Mouse (Mus musculus): ENCODE measurements around the gene Vmp1. TPM values are rescaled to one million over a fixed set of nuclear protein-coding genes. Genes with fewer than 3 reads are reported as not detected.

Gene Vmp1
- polyA plus RNA-seq, 1 experiment from 2014 or later: 220 TPM

GRCm38 (mm10) chr11:86701151-86701550 is 17.5 kb upstream of the Vmp1 start:
- Histone ChIP-seq H3K27me3 (replicated peaks; ENCODE audit: control insufficient read depth, insufficient read depth, low read length) (no peaks in the 10 kb centered on the region), H3K36me3 (ENCODE audit: control insufficient read depth, insufficient read depth, low read length) (peaks cover 20% of the 10 kb centered on the region), H3K27ac (ENCODE audit: low read length) (no peak overlapping the region), H3K4me1 (ENCODE audit: control insufficient read depth, insufficient read depth, low read length) (no peaks in the 10 kb centered on the region), H3K9me3 (ENCODE audit: control insufficient read depth, low read length) (no peaks in the 10 kb centered on the region), H3K4me3 (ENCODE audit: low read length) (no peak overlapping the region), H3K4me2 (ENCODE audit: low read depth, low read length) (no peak overlapping the region), H3K9ac (ENCODE audit: low read depth, low read length) (no peak overlapping the region)
- WGBS: 94% methylated on average over 4 of the region's 4 CpGs
- no peak for ATAC-seq

- ATAC-seq: no peak
- Histone ChIP-seq H3K4me1 (ENCODE audit: control insufficient read depth, insufficient read depth, low read length) (no peaks in the 10 kb centered on the region), H3K9ac (ENCODE audit: low read depth, low read length) (no peak overlapping the region), H3K4me2 (ENCODE audit: low read depth, low read length) (no peak overlapping the region), H3K4me3 (ENCODE audit: low read length) (no peak overlapping the region), H3K9me3 (ENCODE audit: control insufficient read depth, low read length) (no peaks in the 10 kb centered on the region), H3K27me3 (replicated peaks; ENCODE audit: control insufficient read depth, insufficient read depth, low read length) (no peaks in the 10 kb centered on the region), H3K36me3 (ENCODE audit: control insufficient read depth, insufficient read depth, low read length) (peaks cover 10% of the 10 kb centered on the region), H3K27ac (ENCODE audit: low read length) (no peak overlapping the region)
- 73% methylated on average over 4 of the region's 4 CpGs for WGBS
Measured at GRCm38 (mm10) chr11:86695461-86695860, 11.8 kb upstream of the Vmp1 start.

GRCm38 (mm10) chr11:86692546-86692945 is 8.9 kb upstream of the Vmp1 start:
- no peak overlapping the region for H3K9ac ChIP-seq (ENCODE audit: low read depth, low read length)
- 88% methylated on average over 2 of the region's 2 CpGs for WGBS
- no peak overlapping the region for H3K4me3 ChIP-seq (ENCODE audit: low read length)
- H3K27me3 ChIP-seq (replicated peaks; ENCODE audit: control insufficient read depth, insufficient read depth, low read length): no peaks in the 10 kb centered on the region
- no peaks in the 10 kb centered on the region for H3K9me3 ChIP-seq (ENCODE audit: control insufficient read depth, low read length)
- H3K36me3 ChIP-seq (ENCODE audit: control insufficient read depth, insufficient read depth, low read length): peaks cover 7% of the 10 kb centered on the region; the same call in 1 of the 2 replicates
- no peaks in the 10 kb centered on the region for H3K4me1 ChIP-seq (ENCODE audit: control insufficient read depth, insufficient read depth, low read length)
- no peak overlapping the region for H3K27ac ChIP-seq (ENCODE audit: low read length)
- no peak overlapping the region for H3K4me2 ChIP-seq (ENCODE audit: low read depth, low read length)
- no peak for ATAC-seq

- Histone ChIP-seq H3K4me3 (ENCODE audit: low read length) (no peak overlapping the region), H3K36me3 (ENCODE audit: control insufficient read depth, insufficient read depth, low read length) (peaks cover 7% of the 10 kb centered on the region; the same call in 1 of the 2 replicates), H3K9ac (ENCODE audit: low read depth, low read length) (no peak overlapping the region), H3K27me3 (replicated peaks; ENCODE audit: control insufficient read depth, insufficient read depth, low read length) (no peaks in the 10 kb centered on the region), H3K4me2 (ENCODE audit: low read depth, low read length) (no peak overlapping the region), H3K9me3 (ENCODE audit: control insufficient read depth, low read length) (no peaks in the 10 kb centered on the region), H3K4me1 (ENCODE audit: control insufficient read depth, insufficient read depth, low read length) (0 out of 2 replicates have a peak, but pooled peaks cover 1% of the 10 kb centered on the region), H3K27ac (ENCODE audit: low read length) (no peak overlapping the region)
- no peak for ATAC-seq
- WGBS: 87% methylated on average over 2 of the region's 2 CpGs
Measured at GRCm38 (mm10) chr11:86691956-86692355, 8.3 kb upstream of the Vmp1 start.

- H3K4me1 ChIP-seq (ENCODE audit: control insufficient read depth, insufficient read depth, low read length): 0 out of 2 replicates have a peak, but pooled peaks cover 3% of the 10 kb centered on the region
- 88% methylated on average over 3 of the region's 3 CpGs for WGBS
- H3K27ac ChIP-seq (ENCODE audit: low read length): no peak overlapping the region
- no peak for ATAC-seq
- H3K36me3 ChIP-seq (ENCODE audit: control insufficient read depth, insufficient read depth, low read length): peaks cover 7% of the 10 kb centered on the region; the same call in 1 of the 2 replicates
- no peaks in the 10 kb centered on the region for H3K9me3 ChIP-seq (ENCODE audit: control insufficient read depth, low read length)
- H3K4me2 ChIP-seq (ENCODE audit: low read depth, low read length): no peak overlapping the region
- no peak overlapping the region for H3K9ac ChIP-seq (ENCODE audit: low read depth, low read length)
- H3K4me3 ChIP-seq (ENCODE audit: low read length): no peak overlapping the region
- H3K27me3 ChIP-seq (replicated peaks; ENCODE audit: control insufficient read depth, insufficient read depth, low read length): no peaks in the 10 kb centered on the region
Measured at GRCm38 (mm10) chr11:86691482-86691881, 7.8 kb upstream of the Vmp1 start.

GRCm38 (mm10) chr11:86690383-86690782 is 6.7 kb upstream of the Vmp1 start:
- H3K27ac ChIP-seq (ENCODE audit: low read length): no peak overlapping the region
- no peaks in the 10 kb centered on the region for H3K9me3 ChIP-seq (ENCODE audit: control insufficient read depth, low read length)
- ATAC-seq: no peak
- peaks cover 7% of the 10 kb centered on the region; the same call in 1 of the 2 replicates for H3K36me3 ChIP-seq (ENCODE audit: control insufficient read depth, insufficient read depth, low read length)
- H3K4me3 ChIP-seq (ENCODE audit: low read length): no peak overlapping the region
- WGBS: 87% methylated on average over 3 of the region's 3 CpGs
- no peaks in the 10 kb centered on the region for H3K27me3 ChIP-seq (replicated peaks; ENCODE audit: control insufficient read depth, insufficient read depth, low read length)
- no peak overlapping the region for H3K9ac ChIP-seq (ENCODE audit: low read depth, low read length)
- H3K4me2 ChIP-seq (ENCODE audit: low read depth, low read length): no peak overlapping the region
- H3K4me1 ChIP-seq (ENCODE audit: control insufficient read depth, insufficient read depth, low read length): peaks cover 4% of the 10 kb centered on the region; the same call in 1 of the 2 replicates

GRCm38 (mm10) chr11:86685366-86685765 is 1.7 kb upstream of the Vmp1 start:
- no peaks in the 10 kb centered on the region for H3K36me3 ChIP-seq (ENCODE audit: control insufficient read depth, insufficient read depth, low read length)
- no peaks in the 10 kb centered on the region for H3K27me3 ChIP-seq (replicated peaks; ENCODE audit: control insufficient read depth, insufficient read depth, low read length)
- H3K4me2 ChIP-seq (ENCODE audit: low read depth, low read length): peak overlapping the region; percentile 61; the same call in 1 of the 2 replicates
- 91% methylated on average over 1 of the region's 1 CpGs for WGBS
- no peak overlapping the region for H3K9ac ChIP-seq (ENCODE audit: low read depth, low read length)
- H3K4me3 ChIP-seq (ENCODE audit: low read length): peak overlapping the region; percentile 81
- ATAC-seq: no peak
- peaks cover 11% of the 10 kb centered on the region for H3K4me1 ChIP-seq (ENCODE audit: control insufficient read depth, insufficient read depth, low read length)
- peak overlapping the region; percentile 25; the same call in 1 of the 2 replicates for H3K27ac ChIP-seq (ENCODE audit: low read length)
- H3K9me3 ChIP-seq (ENCODE audit: control insufficient read depth, low read length): no peaks in the 10 kb centered on the region

- peak overlapping the region; percentile 90 for H3K9ac ChIP-seq (ENCODE audit: low read depth, low read length)
- H3K4me3 ChIP-seq (ENCODE audit: low read length): peak overlapping the region; percentile 81
- no peaks in the 10 kb centered on the region for H3K9me3 ChIP-seq (ENCODE audit: control insufficient read depth, low read length)
- H3K36me3 ChIP-seq (ENCODE audit: control insufficient read depth, insufficient read depth, low read length): no peaks in the 10 kb centered on the region
- peak overlapping the region; percentile 93 for H3K27ac ChIP-seq (ENCODE audit: low read length)
- peaks cover 11% of the 10 kb centered on the region for H3K4me1 ChIP-seq (ENCODE audit: control insufficient read depth, insufficient read depth, low read length)
- H3K4me2 ChIP-seq (ENCODE audit: low read depth, low read length): peak overlapping the region; percentile 61
- WGBS: 5% methylated on average over 20 of the region's 20 CpGs
- no peaks in the 10 kb centered on the region for H3K27me3 ChIP-seq (replicated peaks; ENCODE audit: control insufficient read depth, insufficient read depth, low read length)
- no peak for ATAC-seq
Measured at GRCm38 (mm10) chr11:86684126-86685012, 733 bp upstream of the Vmp1 start.

GRCm38 (mm10) chr11:86682861-86683260 is 775 bp downstream of the Vmp1 start:
- no peaks in the 10 kb centered on the region for H3K27me3 ChIP-seq (replicated peaks; ENCODE audit: control insufficient read depth, insufficient read depth, low read length)
- peak overlapping the region; percentile 73 for H3K4me2 ChIP-seq (ENCODE audit: low read depth, low read length)
- H3K9ac ChIP-seq (ENCODE audit: low read depth, low read length): peak overlapping the region; percentile 90
- H3K4me3 ChIP-seq (ENCODE audit: low read length): peak overlapping the region; percentile 81
- no peak for ATAC-seq
- WGBS: 27% methylated on average over 7 of the region's 7 CpGs
- H3K4me1 ChIP-seq (ENCODE audit: control insufficient read depth, insufficient read depth, low read length): peaks cover 11% of the 10 kb centered on the region
- no peaks in the 10 kb centered on the region for H3K9me3 ChIP-seq (ENCODE audit: control insufficient read depth, low read length)
- peak overlapping the region; percentile 93; the same call in 1 of the 2 replicates for H3K27ac ChIP-seq (ENCODE audit: low read length)
- no peaks in the 10 kb centered on the region for H3K36me3 ChIP-seq (ENCODE audit: control insufficient read depth, insufficient read depth, low read length)

All from intestine, embryonic 16.5 days (tissue).